Mouse (Mus musculus): ENCODE measurements at regions not wholly inside any gene's neighbourhood (a gene's known extent, or its start where the extent isn't known, plus 50 kb on each side); places are given as distances from the start of the nearest gene placed in this dataset.
"Not testable (repeated sequence)": the region's sequence is repeated elsewhere in the genome, so short reads cannot be mapped to it uniquely, and the experiment has no call there.

- not testable (repeated sequence) for TF ChIP-seq POLR2A, CTCF (IDR thresholded peaks at IDR 0.05; ENCODE audit: insufficient read depth, low read depth, low read length)
Observed at GRCm38 (mm10) chr14:17560001-17560400, 100.1 kb upstream of the Thrb start.
